Mouse (Mus musculus): Measurements from ENCODE around the gene Arrdc2. TPM values are rescaled to one million over a fixed set of nuclear protein-coding genes. Genes with fewer than 3 reads are reported as not detected.
A peak's percentile ranks its signal among the peaks of the same experiment; 100 is the strongest.

The Arrdc2 gene
- polyA plus RNA-seq, 1 experiment from 2014 or later, result 11.1 TPM

DNA sequence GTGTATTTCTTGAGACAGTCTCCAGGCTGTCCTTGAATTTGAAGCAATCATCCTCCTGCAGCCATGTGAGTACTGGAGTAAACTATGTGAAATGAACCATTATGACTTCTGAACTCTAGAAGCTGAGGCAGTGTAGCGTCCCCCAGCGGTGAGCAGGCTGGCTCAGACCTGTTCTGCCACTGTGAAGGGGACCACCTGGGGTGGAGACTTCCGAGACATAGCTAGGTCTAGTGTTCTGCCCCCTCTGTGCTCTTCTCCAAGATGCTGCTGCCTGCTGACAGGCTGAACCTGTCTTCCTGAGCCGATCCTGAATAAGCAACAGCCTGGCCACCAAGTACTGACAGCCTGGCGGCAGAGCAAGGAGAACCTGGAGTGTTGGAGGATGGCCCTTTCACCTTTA is 5.6 kb upstream of the Arrdc2 start:
- WGBS, result 48% methylated on average over 5 of the region's 5 CpGs
- ATAC-seq (ENCODE audit: low FRiP score), result no peak
- peaks cover 10% of the 10 kb centered on the region for H3K27me3 ChIP-seq
- peaks cover 15% of the 10 kb centered on the region for H3K36me3 ChIP-seq
- H3K4me1 ChIP-seq, result peaks cover 9% of the 10 kb centered on the region; the same call in 1 of the 2 replicates
- H3K9ac ChIP-seq, result no peak overlapping the region
- H3K4me2 ChIP-seq (replicated peaks), result no peak overlapping the region
- no peaks in the 10 kb centered on the region for H3K9me3 ChIP-seq (replicated peaks)
- H3K27ac ChIP-seq, result no peak overlapping the region
- H3K4me3 ChIP-seq, result no peak overlapping the region

DNA sequence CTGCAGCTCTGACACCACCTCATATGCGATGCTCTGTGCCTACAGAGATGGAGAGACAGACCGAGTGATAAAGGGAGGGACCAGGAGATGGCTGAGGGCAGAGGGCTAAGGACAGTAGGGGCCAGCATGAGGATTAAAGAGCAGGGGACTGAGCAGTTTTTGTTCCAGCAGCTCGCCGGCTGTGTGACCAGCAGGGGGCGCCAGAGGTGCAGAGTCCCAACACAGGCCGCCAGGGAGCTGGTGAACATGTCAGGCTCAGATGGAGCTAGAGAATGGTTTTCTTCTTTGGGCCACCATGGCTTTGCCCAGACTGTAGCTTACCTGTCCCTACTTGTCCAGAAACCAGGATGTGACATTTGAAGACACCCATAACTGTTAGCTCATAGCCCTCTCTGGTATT is 5.0 kb upstream of the Arrdc2 start:
- Histone ChIP-seq H3K27ac (peak overlapping the region; percentile 13; the same call in 1 of the 2 replicates), H3K4me1 (peaks cover 9% of the 10 kb centered on the region; the same call in 1 of the 2 replicates), H3K9me3 (replicated peaks) (no peaks in the 10 kb centered on the region), H3K4me2 (replicated peaks) (no peak overlapping the region), H3K36me3 (peaks cover 15% of the 10 kb centered on the region; the same call in 1 of the 2 replicates), H3K27me3 (peaks cover 10% of the 10 kb centered on the region), H3K9ac (no peak overlapping the region), H3K4me3 (no peak overlapping the region)
- WGBS, result 5% methylated on average over 6 of the region's 6 CpGs
- ATAC-seq (ENCODE audit: low FRiP score), result no peak

DNA sequence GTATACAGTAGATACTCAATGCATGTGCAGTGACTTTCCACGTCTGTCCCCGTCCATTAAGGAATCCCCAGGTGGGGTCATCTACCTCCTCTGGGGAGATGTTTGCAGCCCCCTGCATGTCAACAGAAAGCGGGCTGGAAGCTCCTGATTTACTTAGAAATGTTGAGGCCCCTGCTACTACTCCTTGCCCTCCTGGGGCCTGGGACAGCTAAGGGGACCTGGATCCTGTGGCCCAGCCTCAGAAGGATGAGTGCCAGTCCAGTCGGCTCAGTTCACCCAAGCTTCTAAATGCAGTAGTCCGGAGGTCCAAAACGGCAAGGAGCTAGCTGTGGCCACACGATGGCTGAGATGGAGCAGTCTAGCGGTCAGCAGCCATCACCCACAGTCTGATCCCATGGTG is 4.4 kb upstream of the Arrdc2 start:
- no peak overlapping the region for H3K9ac ChIP-seq
- peak overlapping the region; percentile 13; the same call in 1 of the 2 replicates for H3K27ac ChIP-seq
- peaks cover 9% of the 10 kb centered on the region; the same call in 1 of the 2 replicates for H3K4me1 ChIP-seq
- 83% methylated on average over 8 of the region's 8 CpGs for WGBS
- H3K4me3 ChIP-seq, result no peak overlapping the region
- no peaks in the 10 kb centered on the region for H3K9me3 ChIP-seq (replicated peaks)
- H3K27me3 ChIP-seq, result peaks cover 10% of the 10 kb centered on the region
- peaks cover 15% of the 10 kb centered on the region; the same call in 1 of the 2 replicates for H3K36me3 ChIP-seq
- H3K4me2 ChIP-seq (replicated peaks), result no peak overlapping the region
- no peak for ATAC-seq (ENCODE audit: low FRiP score)

DNA sequence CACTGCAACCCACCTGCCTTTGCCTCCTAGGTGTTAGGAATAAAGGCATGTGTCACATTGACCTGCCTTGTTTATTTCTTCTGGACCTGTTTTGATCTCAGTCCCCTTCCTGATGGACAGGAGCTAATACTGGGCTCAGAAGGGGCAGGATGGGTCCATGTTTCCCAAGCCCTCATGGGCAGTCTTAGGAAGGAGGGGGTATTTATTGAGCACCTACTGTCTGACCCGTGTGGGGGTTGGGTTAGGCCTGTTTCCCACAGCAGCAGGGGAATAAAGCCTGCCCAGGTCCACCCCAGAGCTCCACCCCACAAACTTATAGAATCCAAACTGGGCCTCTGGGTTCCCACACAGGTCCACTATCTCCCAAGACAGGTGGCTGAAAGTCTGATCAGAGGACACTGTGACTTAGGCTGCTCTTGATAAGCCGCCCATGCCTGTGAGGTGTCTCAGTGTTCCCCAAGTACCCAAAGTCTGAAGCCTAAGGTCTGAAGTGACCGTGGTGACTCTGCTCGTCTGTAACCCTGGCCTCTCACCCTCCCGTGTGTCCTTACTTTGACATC is 3.8 kb upstream of the Arrdc2 start:
- no peak overlapping the region for H3K27ac ChIP-seq
- H3K4me2 ChIP-seq (replicated peaks), result no peak overlapping the region
- no peaks in the 10 kb centered on the region for H3K9me3 ChIP-seq (replicated peaks)
- no peak for ATAC-seq (ENCODE audit: low FRiP score)
- H3K4me1 ChIP-seq, result peaks cover 13% of the 10 kb centered on the region
- peaks cover 9% of the 10 kb centered on the region; the same call in 1 of the 2 replicates for H3K36me3 ChIP-seq
- H3K27me3 ChIP-seq, result peaks cover 10% of the 10 kb centered on the region
- 85% methylated on average over 5 of the region's 5 CpGs for WGBS
- no peak overlapping the region for H3K4me3 ChIP-seq
- no peak overlapping the region for H3K9ac ChIP-seq

DNA sequence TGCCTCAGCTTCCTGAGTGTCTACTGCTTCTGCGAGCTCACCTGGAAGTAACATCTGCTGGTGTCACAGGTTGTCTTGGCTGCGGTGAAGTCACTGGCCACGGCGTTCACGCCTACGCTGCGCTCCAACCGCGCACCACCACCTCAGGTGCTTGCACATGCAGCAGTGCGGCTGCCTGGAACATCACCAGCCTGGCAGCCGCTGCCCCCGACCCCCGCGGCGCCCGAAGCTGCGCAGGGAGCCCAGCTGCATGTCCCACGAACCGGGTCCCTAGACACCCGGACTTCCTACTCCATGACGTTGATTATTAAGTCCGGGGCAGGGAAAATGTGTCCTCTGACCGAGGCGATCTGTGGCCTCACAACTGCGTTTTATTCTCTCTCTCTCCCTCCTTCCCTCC is 3.0 kb upstream of the Arrdc2 start:
- no peaks in the 10 kb centered on the region for H3K9me3 ChIP-seq (replicated peaks)
- peaks cover 14% of the 10 kb centered on the region for H3K4me1 ChIP-seq
- no peak for ATAC-seq (ENCODE audit: low FRiP score)
- peaks cover 4% of the 10 kb centered on the region; the same call in 1 of the 2 replicates for H3K27me3 ChIP-seq
- no peak overlapping the region for H3K4me3 ChIP-seq
- H3K36me3 ChIP-seq, result peaks cover 9% of the 10 kb centered on the region; the same call in 1 of the 2 replicates
- 0 out of 2 replicates have a peak overlapping the region, but pooled peaks have one; percentile 23 for H3K9ac ChIP-seq
- H3K27ac ChIP-seq, result no peak overlapping the region
- H3K4me2 ChIP-seq (replicated peaks), result no peak overlapping the region
- 72% methylated on average over 25 of the region's 25 CpGs for WGBS

DNA sequence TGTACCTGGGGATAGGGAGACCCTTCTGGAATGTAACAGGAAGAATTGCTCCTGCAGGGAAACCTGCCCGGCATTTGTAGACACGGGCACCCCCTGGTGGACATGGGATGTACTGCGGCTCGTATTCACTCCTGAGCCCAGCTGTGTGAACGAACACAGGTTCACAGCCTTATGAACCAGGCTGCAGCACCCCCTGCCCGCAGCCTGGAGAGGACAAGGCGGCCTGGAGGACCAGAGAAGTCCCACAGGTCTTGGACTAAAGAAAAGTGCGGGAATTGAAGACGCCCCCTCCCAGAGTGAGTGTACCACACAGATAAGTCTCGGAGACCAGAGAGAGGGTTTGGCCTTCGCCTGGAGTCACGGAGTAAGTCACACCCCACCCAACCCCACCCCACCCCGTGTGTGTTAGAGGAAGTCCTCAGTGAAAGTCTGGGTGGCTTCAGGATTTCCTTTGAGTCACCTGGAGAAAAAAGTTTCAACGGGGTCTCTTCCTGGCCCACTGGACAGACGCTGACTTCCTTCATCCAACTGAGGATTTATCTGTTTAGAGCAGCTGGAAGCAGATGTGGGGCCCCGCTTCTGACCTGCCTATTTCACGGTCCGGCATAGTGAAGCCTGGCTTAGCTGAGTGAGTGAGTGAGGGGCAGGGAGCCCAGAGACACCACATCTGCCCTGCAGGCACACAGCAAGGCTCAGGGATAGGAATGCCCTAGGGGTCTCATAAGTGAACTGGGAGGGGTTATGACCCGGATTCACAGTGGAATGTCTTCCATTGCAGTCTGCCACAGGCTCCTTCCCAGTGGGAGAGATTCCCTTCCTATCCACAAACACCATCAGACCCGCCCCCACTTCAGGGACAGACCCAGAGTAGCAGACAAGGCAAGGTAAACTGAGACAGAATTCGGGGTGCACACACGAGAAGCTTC is 1.9 kb upstream of the Arrdc2 start:
- Histone ChIP-seq H3K36me3 (peaks cover 9% of the 10 kb centered on the region; the same call in 1 of the 2 replicates), H3K27me3 (no peaks in the 10 kb centered on the region), H3K4me2 (replicated peaks) (no peak overlapping the region), H3K9ac (no peak overlapping the region), H3K27ac (peak overlapping the region; percentile 35; the same call in 1 of the 2 replicates), H3K9me3 (replicated peaks) (no peaks in the 10 kb centered on the region), H3K4me1 (peaks cover 14% of the 10 kb centered on the region), H3K4me3 (no peak overlapping the region)
- ATAC-seq (ENCODE audit: low FRiP score), result no peak
- WGBS, result 37% methylated on average over 22 of the region's 22 CpGs

DNA sequence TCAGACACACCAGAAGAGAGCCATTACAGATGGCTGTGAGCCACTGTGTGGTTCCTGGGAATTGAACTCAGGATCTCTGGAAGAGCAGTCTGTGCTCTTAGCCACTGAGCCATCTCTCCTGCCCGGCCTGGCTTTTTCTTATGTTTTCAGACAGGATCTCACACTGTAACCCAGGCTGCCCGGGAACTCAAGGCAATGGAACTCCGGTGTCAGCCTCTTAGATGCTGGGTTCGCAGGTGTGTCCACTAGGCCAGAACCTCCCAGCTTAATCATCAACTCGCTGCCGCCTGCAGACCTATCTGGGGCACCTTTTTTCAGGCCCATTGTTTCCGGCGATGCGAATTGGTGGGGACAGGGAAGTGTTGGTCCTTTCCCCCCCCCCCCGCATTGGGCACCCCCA is 1.1 kb upstream of the Arrdc2 start:
- Histone ChIP-seq H3K27me3 (no peaks in the 10 kb centered on the region), H3K9me3 (replicated peaks) (no peaks in the 10 kb centered on the region), H3K4me1 (peaks cover 14% of the 10 kb centered on the region), H3K4me3 (no peak overlapping the region), H3K36me3 (peaks cover 12% of the 10 kb centered on the region; the same call in 1 of the 2 replicates), H3K9ac (no peak overlapping the region), H3K27ac (peak overlapping the region; percentile 45), H3K4me2 (replicated peaks) (no peak overlapping the region)
- WGBS, result 59% methylated on average over 10 of the region's 10 CpGs
- ATAC-seq (ENCODE audit: low FRiP score), result no peak

DNA sequence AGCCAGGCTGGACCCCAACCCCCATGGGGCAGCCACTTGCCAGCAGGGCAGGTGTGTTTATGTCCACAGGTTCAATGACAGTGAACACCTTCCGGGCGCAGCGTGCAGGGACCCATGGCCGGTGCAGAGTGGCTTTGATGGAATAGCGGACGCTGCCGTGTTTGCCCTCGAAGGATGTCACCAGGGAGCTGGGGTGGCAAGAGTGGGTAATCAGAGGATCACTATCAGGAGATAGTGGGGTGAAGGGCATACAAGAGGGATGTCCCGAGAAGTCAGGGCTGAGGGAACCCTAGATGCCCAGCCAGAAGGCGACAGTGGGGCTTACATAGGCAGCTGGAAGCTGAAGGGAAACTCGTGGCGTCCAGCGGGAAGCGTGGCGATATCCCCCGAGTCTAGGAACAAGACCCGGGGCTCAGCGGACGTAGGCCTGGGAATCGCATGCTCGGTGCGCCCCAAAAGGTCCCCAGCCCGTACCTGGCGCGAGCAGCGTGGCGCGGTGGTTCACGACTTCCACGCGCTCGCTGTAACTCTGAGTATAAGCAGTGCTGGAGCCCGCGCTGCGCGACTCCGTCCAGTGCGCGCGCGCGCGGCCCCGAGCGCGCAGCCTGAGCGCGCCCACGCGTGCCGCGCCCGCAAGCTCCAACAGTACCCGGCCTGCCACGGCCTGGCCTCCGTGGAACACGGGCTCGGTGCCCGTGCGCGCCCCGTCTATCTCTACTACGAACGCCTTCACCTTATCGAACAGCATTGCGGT is 689 bp downstream of the Arrdc2 start:
- 4% methylated on average over 61 of the region's 66 CpGs for WGBS

DNA sequence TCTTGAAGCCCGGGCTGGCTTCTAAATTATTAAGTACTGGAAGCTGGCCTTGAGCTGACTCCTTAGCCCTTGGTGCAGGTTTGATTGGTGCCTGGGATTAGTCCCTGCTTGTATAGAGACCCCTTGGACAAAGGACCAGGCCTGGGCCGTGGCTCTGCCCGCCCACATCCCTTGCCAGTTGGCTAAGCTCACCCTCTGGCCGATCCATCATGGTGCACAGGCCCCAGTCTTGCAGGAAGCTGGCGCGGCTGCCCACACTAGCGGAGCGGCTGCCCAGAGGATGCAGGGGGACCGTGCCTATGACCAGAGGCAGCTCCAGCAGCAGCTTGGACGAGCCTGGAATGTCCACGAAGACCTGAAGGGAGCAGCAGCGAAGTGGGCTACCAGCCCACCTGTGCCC is 2.9 kb downstream of the Arrdc2 start:
- 86% methylated on average over 12 of the region's 12 CpGs for WGBS
- Histone ChIP-seq H3K9ac (no peak overlapping the region), H3K36me3 (peaks cover 7% of the 10 kb centered on the region; the same call in 1 of the 2 replicates), H3K9me3 (replicated peaks) (no peaks in the 10 kb centered on the region), H3K4me2 (replicated peaks) (no peak overlapping the region), H3K27ac (no peak overlapping the region), H3K4me1 (peaks cover 15% of the 10 kb centered on the region), H3K27me3 (no peaks in the 10 kb centered on the region), H3K4me3 (no peak overlapping the region)
- ATAC-seq (ENCODE audit: low FRiP score), result no peak

More for the DNA sequence above, 689 bp downstream of the Arrdc2 start:
- peak overlapping the region; percentile 83 for H3K4me2 ChIP-seq (replicated peaks)
- H3K4me1 ChIP-seq, result peaks cover 11% of the 10 kb centered on the region
- peaks cover 11% of the 10 kb centered on the region for H3K36me3 ChIP-seq
- no peaks in the 10 kb centered on the region for H3K27me3 ChIP-seq
- H3K4me3 ChIP-seq, result peak overlapping the region; percentile 64
- ATAC-seq (ENCODE audit: low FRiP score), result peak; percentile 49
- H3K9ac ChIP-seq, result peak overlapping the region; percentile 74
- peak overlapping the region; percentile 79 for H3K27ac ChIP-seq
- H3K9me3 ChIP-seq (replicated peaks), result no peaks in the 10 kb centered on the region

DNA sequence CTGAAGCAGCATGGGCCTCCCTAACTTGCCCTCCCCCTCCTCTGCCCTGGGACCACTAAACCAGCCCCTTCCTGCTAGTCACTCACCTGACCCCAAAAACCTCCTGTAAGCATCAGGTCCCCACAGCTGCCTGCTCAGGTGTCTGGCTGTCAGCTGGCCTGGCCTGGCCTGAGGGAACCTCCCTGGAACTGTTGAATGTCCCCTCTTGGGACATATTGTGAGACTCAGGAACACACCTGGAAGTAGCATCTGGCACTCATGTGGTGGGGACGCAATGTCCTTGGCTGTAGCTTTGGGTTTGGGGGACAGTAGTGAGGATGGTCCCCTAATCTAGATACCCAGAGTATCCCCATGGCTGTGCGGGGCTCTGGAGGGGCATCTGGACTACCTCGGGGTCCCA is 5.4 kb downstream of the Arrdc2 start:
- no peaks in the 10 kb centered on the region for H3K27me3 ChIP-seq
- peaks cover 9% of the 10 kb centered on the region for H3K4me1 ChIP-seq
- peaks cover 7% of the 10 kb centered on the region; the same call in 1 of the 2 replicates for H3K36me3 ChIP-seq
- no peak overlapping the region for H3K4me2 ChIP-seq (replicated peaks)
- no peak overlapping the region for H3K9ac ChIP-seq
- no peak overlapping the region for H3K4me3 ChIP-seq
- no peak overlapping the region for H3K27ac ChIP-seq
- 96% methylated on average over 3 of the region's 3 CpGs for WGBS
- no peaks in the 10 kb centered on the region for H3K9me3 ChIP-seq (replicated peaks)
- no peak for ATAC-seq (ENCODE audit: low FRiP score)

DNA sequence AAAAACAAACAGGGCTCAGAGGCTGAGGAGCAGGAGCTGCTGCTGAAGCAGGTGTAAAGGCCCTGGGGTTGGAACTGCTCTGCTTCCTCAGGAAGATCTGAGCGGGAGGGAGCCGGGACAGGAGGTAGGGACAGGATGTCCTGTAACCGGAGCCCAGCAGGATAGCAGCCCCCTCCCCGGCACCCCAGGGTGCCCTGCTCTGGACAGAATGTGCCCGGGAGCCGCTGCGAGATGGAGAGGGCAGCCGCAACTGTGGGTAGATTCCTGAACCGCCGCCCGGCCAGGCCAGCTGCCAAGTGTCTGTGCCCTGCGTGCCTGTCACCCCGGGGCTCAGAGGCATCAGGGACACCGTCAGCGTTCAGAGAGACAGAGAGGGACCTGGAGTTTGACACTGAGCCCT is 6.0 kb downstream of the Arrdc2 start:
- H3K4me3 ChIP-seq, result no peak overlapping the region
- no peak overlapping the region for H3K4me2 ChIP-seq (replicated peaks)
- ATAC-seq (ENCODE audit: low FRiP score), result no peak
- peaks cover 7% of the 10 kb centered on the region; the same call in 1 of the 2 replicates for H3K36me3 ChIP-seq
- no peaks in the 10 kb centered on the region for H3K9me3 ChIP-seq (replicated peaks)
- H3K4me1 ChIP-seq, result peaks cover 7% of the 10 kb centered on the region
- H3K27me3 ChIP-seq, result no peaks in the 10 kb centered on the region
- peak overlapping the region; percentile 3; the same call in 1 of the 2 replicates for H3K9ac ChIP-seq
- WGBS, result 56% methylated on average over 15 of the region's 15 CpGs
- H3K27ac ChIP-seq, result no peak overlapping the region
